Mouse (Mus musculus) liver, embryonic 11.5 days (tissue): ENCODE results near the gene Cmtm4. TPM values are rescaled to one million over a fixed set of nuclear protein-coding genes. Genes with fewer than 3 reads are reported as not detected.
"Not testable (repeated sequence)": the region's sequence is repeated elsewhere in the genome, so short reads cannot be mapped to it uniquely, and the experiment has no call there.

Experiments used
- ATAC-seq: fragments of 200-750 bp; cut with Nextera tagmentation; replicated peaks from 2 replicates; pipeline ENCODE4 v1.8.0; 2017; ENCODE audit warnings: moderate number of reproducible peaks, mild to moderate bottlenecking, moderate TSS enrichment, moderate library complexity; ENCODE audit not compliant: low FRiP score
- DNase-seq: peaks from one replicate; pipeline ENCODE4 v3.0.0-alpha.2; 2017; ENCODE audit warnings: low spot score
- H3K27ac ChIP-seq: fragments of 300-500 bp; sonication (generic); 2 replicates; pipeline ENCODE4 v1.5.1; 2014; ENCODE audit warnings: mild to moderate bottlenecking, low read depth, low read length, control low read depth
- H3K27me3 ChIP-seq: fragments of 300-500 bp; sonication (generic); replicated peaks from 2 replicates; pipeline ENCODE4 v1.6.1; 2014; ENCODE audit warnings: low read length, mixed read lengths; ENCODE audit not compliant: control insufficient read depth, insufficient read depth
- H3K36me3 ChIP-seq: fragments of 300-500 bp; sonication (generic); 2 replicates; pipeline ENCODE4 v1.6.1; 2014; ENCODE audit warnings: mild to moderate bottlenecking, low read length, moderate library complexity, mixed read lengths; ENCODE audit not compliant: control insufficient read depth, insufficient read depth
- H3K4me1 ChIP-seq: fragments of 300-500 bp; sonication (generic); replicated peaks from 2 replicates; pipeline ENCODE4 v1.6.1; 2014; ENCODE audit warnings: low read length, mixed read lengths; ENCODE audit not compliant: control insufficient read depth, insufficient read depth
- H3K4me2 ChIP-seq: fragments of 300-500 bp; sonication (generic); 2 replicates; pipeline ENCODE4 v1.6.1; 2014; ENCODE audit warnings: mild to moderate bottlenecking, control low read depth, moderate library complexity
- H3K4me3 ChIP-seq: fragments of 300-500 bp; sonication (generic); 2 replicates; pipeline ENCODE4 v1.5.1; 2014; ENCODE audit warnings: low read depth, low read length, control low read depth
- H3K9ac ChIP-seq: fragments of 300-500 bp; sonication (generic); 2 replicates; pipeline ENCODE4 v1.6.1; 2014; ENCODE audit warnings: low read depth, low read length, control low read depth
- H3K9me3 ChIP-seq: fragments of 300-500 bp; sonication (generic); 2 replicates; pipeline ENCODE4 v1.6.1; 2016; ENCODE audit warnings: low read length, inconsistent platforms, mixed read lengths; ENCODE audit not compliant: control insufficient read depth
- WGBS: fragments of 180-500 bp; shearing (Covaris S2); extraction: QIAGEN DNeasy Blood & Tissue Kit; methylation state at CpG from one replicate; pipeline ENCODE4 v1.1.7; 2014; 5-methylcytosine and 5-hydroxymethylcytosine counted together
- polyA plus RNA-seq: library from polyadenylated mRNA; unstranded; fragments of >200 nt; fragmentation: Nextera tagmentation; extraction: Ambion mirVana; gene quantifications from 2 replicates; pipeline ENCODE4 v1.2.1, GENCODE M21; 2014

Gene Cmtm4
- polyA plus RNA-seq, 1 experiment from 2014 or later = 1.3 TPM

- no peak overlapping the region for H3K4me2 ChIP-seq
- no peaks in the 10 kb centered on the region for H3K9me3 ChIP-seq
- no peak overlapping the region for H3K9ac ChIP-seq
- H3K4me1 ChIP-seq = peaks cover 5% of the 10 kb centered on the region
- 76% methylated on average over 1 of the region's 1 CpGs for WGBS
- H3K4me3 ChIP-seq = no peak overlapping the region
- H3K36me3 ChIP-seq = no peaks in the 10 kb centered on the region
- DNase-seq (peak; percentile 25), ATAC-seq (no peak)
- no peak overlapping the region for H3K27ac ChIP-seq
- H3K27me3 ChIP-seq = no peaks in the 10 kb centered on the region
Observed at GRCm38 (mm10) chr8:104334196-104334595, 61.4 kb downstream of the Cmtm4 start.

GRCm38 (mm10) chr8:104333786-104334185, 61.8 kb downstream of the Cmtm4 start:
- H3K9me3 ChIP-seq = no peaks in the 10 kb centered on the region
- DNase-seq (peak; percentile 26), ATAC-seq (peak; percentile 50; the same call in 1 of the 2 replicates)
- H3K27me3 ChIP-seq = no peaks in the 10 kb centered on the region
- no peaks in the 10 kb centered on the region for H3K36me3 ChIP-seq
- WGBS = 44% methylated on average over 5 of the region's 5 CpGs
- H3K4me1 ChIP-seq = peaks cover 5% of the 10 kb centered on the region
- H3K4me3 ChIP-seq = no peak overlapping the region
- peak overlapping the region; percentile 23; the same call in 1 of the 2 replicates for H3K27ac ChIP-seq
- H3K4me2 ChIP-seq = no peak overlapping the region
- no peak overlapping the region for H3K9ac ChIP-seq

GRCm38 (mm10) chr8:104332665-104333631, 62.7 kb downstream of the Cmtm4 start:
- H3K9me3 ChIP-seq = no peaks in the 10 kb centered on the region
- H3K36me3 ChIP-seq = no peaks in the 10 kb centered on the region
- H3K4me2 ChIP-seq = no peak overlapping the region
- no peaks in the 10 kb centered on the region for H3K27me3 ChIP-seq
- H3K4me3 ChIP-seq = no peak overlapping the region
- DNase-seq (peak; percentile 30), ATAC-seq (peak; percentile 71)
- H3K4me1 ChIP-seq = peaks cover 5% of the 10 kb centered on the region
- H3K9ac ChIP-seq = no peak overlapping the region
- H3K27ac ChIP-seq = peak overlapping the region; percentile 23; the same call in 1 of the 2 replicates
- WGBS = 38% methylated on average over 5 of the region's 5 CpGs

- H3K4me1 ChIP-seq, H3K27me3 ChIP-seq, H3K4me2 ChIP-seq, H3K9ac ChIP-seq, DNase-seq, H3K9me3 ChIP-seq, H3K27ac ChIP-seq, H3K4me3 ChIP-seq, ATAC-seq, H3K36me3 ChIP-seq: not testable (repeated sequence)
- 85% methylated on average over 12 of the region's 12 CpGs for WGBS
Observed at GRCm38 (mm10) chr8:104321930-104322329, 73.7 kb downstream of the Cmtm4 start, which contains the start of gene Cmtm2b. TSS of gene Cmtm2b (plus strand) at chr8:104322230.

GRCm38 (mm10) chr8:104321267-104321666, 74.3 kb downstream of the Cmtm4 start, which contains the start of gene Gm11020:
TSS of gene Gm11020 (plus strand) at chr8:104321567.
- H3K27me3 ChIP-seq, H3K9ac ChIP-seq, H3K4me3 ChIP-seq, H3K27ac ChIP-seq, H3K4me1 ChIP-seq, DNase-seq, H3K9me3 ChIP-seq, H3K36me3 ChIP-seq, ATAC-seq, H3K4me2 ChIP-seq: not testable (repeated sequence)
- 80% methylated on average over 9 of the region's 11 CpGs for WGBS

- Histone ChIP-seq H3K4me2 (no peak overlapping the region), H3K9ac (no peak overlapping the region), H3K27me3 (no peaks in the 10 kb centered on the region), H3K36me3 (no peaks in the 10 kb centered on the region), H3K4me3 (no peak overlapping the region), H3K9me3 (no peaks in the 10 kb centered on the region), H3K27ac (no peak overlapping the region), H3K4me1 (no peaks in the 10 kb centered on the region)
- 64% methylated on average over 4 of the region's 4 CpGs for WGBS
- no peak for DNase-seq
- no peak for ATAC-seq
Observed at GRCm38 (mm10) chr8:104313311-104313710, 82.3 kb downstream of the Cmtm4 start.

- not testable (repeated sequence) for H3K27me3 ChIP-seq, H3K27ac ChIP-seq, DNase-seq, ATAC-seq, H3K4me2 ChIP-seq, H3K4me3 ChIP-seq, H3K36me3 ChIP-seq, H3K9ac ChIP-seq, H3K9me3 ChIP-seq, H3K4me1 ChIP-seq
- WGBS = 82% methylated on average over 3 of the region's 3 CpGs
Observed at GRCm38 (mm10) chr8:104312023-104312422, 83.6 kb downstream of the Cmtm4 start.

GRCm38 (mm10) chr8:104309441-104310155, 86.0 kb downstream of the Cmtm4 start, which contains the start of the genes Gm45711 and Cmtm1:
TSS of gene Gm45711 (minus strand) at chr8:104310081.
TSS of gene Cmtm1 (minus strand) at chr8:104310145.
- H3K9ac ChIP-seq, H3K4me3 ChIP-seq, ATAC-seq, DNase-seq, H3K27me3 ChIP-seq, H3K27ac ChIP-seq, H3K9me3 ChIP-seq, H3K4me1 ChIP-seq, H3K4me2 ChIP-seq, H3K36me3 ChIP-seq: not testable (repeated sequence)
- WGBS = 77% methylated on average over 32 of the region's 36 CpGs
